Mouse (Mus musculus) thymus, postnatal 14 days (tissue): ENCODE data around the gene Slc22a8.

Experiments
- DNase-seq: peaks from one replicate; pipeline ENCODE4 v3.0.0; 2021

The Slc22a8 gene

GRCm38 (mm10) chr19:8590954-8591353 is at the start of gene Slc22a8:
Gene Slc22a8 (plus strand): TSS chr19:8591254.
- peak; percentile 15 for DNase-seq

GRCm38 (mm10) chr19:8558897-8559296 is 32.2 kb upstream of the Slc22a8 start:
- DNase-seq: no peak

GRCm38 (mm10) chr19:8564021-8564420 is 27.0 kb upstream of the Slc22a8 start:
- DNase-seq: no peak

- DNase-seq: no peak
These were observed 26.6 kb upstream of the Slc22a8 start for GRCm38 (mm10) chr19:8564469-8564868.

- no peak for DNase-seq
These were observed 25.8 kb upstream of the Slc22a8 start for GRCm38 (mm10) chr19:8565262-8565661.

- DNase-seq: no peak
These were observed 25.1 kb upstream of the Slc22a8 start for GRCm38 (mm10) chr19:8565985-8566384.

GRCm38 (mm10) chr19:8567104-8567880 is 23.8 kb upstream of the Slc22a8 start:
- DNase-seq: peak; percentile 66

GRCm38 (mm10) chr19:8569453-8569863 is 21.6 kb upstream of the Slc22a8 start:
- DNase-seq: peak; percentile 56

GRCm38 (mm10) chr19:8570341-8571040 is 20.6 kb upstream of the Slc22a8 start:
- no peak for DNase-seq

GRCm38 (mm10) chr19:8571746-8572145 is 19.3 kb upstream of the Slc22a8 start:
- peak; percentile 61 for DNase-seq

GRCm38 (mm10) chr19:8572485-8572884 is 18.6 kb upstream of the Slc22a8 start:
- no peak for DNase-seq

GRCm38 (mm10) chr19:8577432-8577831 is 13.6 kb upstream of the Slc22a8 start:
- DNase-seq: no peak

- peak; percentile 73 for DNase-seq
These were observed 12.6 kb upstream of the Slc22a8 start for GRCm38 (mm10) chr19:8578293-8578969.

GRCm38 (mm10) chr19:8578970-8579342 is 12.1 kb upstream of the Slc22a8 start:
- DNase-seq: no peak

GRCm38 (mm10) chr19:8585298-8585697 is 5.8 kb upstream of the Slc22a8 start:
- no peak for DNase-seq

- no peak for DNase-seq
These were observed 5.2 kb upstream of the Slc22a8 start for GRCm38 (mm10) chr19:8585899-8586298.

GRCm38 (mm10) chr19:8586350-8586749 is 4.7 kb upstream of the Slc22a8 start:
- DNase-seq: no peak

- DNase-seq: no peak
These were observed 3.7 kb upstream of the Slc22a8 start for GRCm38 (mm10) chr19:8587315-8587714.

GRCm38 (mm10) chr19:8592155-8592554 is 1.1 kb downstream of the Slc22a8 start:
- DNase-seq: peak; percentile 70

- DNase-seq: peak; percentile 24
These were observed 1.9 kb downstream of the Slc22a8 start for GRCm38 (mm10) chr19:8592873-8593408.

GRCm38 (mm10) chr19:8593833-8594232 is 2.8 kb downstream of the Slc22a8 start:
- no peak for DNase-seq

GRCm38 (mm10) chr19:8594518-8594917 is 3.5 kb downstream of the Slc22a8 start:
- peak; percentile 21 for DNase-seq

GRCm38 (mm10) chr19:8597269-8597668 is 6.2 kb downstream of the Slc22a8 start:
- DNase-seq: no peak
